Mouse (Mus musculus) hindlimb bud, embryonic 11.5 days (tissue): ENCODE data around the gene Hs3st4.

Source experiments
- DNase-seq: peaks from one replicate; pipeline ENCODE4 v3.0.0-alpha.2; 2012; ENCODE audit warnings: low read depth, low spot score; ENCODE audit errors: extremely low spot score

The Hs3st4 gene

DNA sequence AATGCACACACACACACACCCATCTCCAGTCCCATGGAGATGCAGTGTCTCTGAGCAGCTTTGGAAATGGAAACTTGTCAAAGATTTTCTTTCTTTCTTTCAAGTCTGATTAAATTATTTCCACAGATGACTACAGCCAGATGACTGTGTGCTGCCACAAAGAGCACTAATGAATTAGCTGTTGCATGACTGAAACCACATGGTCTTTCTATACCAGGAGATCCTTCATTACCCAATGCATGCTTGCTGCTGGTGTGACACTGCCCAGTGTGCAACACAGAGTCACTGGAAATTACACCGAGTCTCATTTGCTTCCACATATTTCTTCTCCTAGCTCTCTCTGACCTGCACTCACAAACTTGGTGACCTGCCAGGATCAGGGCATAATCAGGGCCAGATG, 353.0 kb downstream of the Hs3st4 start:
- DNase-seq = peak; percentile 42

- DNase-seq = no peak
These were observed 358.8 kb downstream of the Hs3st4 start for GRCm38 (mm10) chr7:124341510-124341909.

GRCm38 (mm10) chr7:124347218-124348017, 364.7 kb downstream of the Hs3st4 start:
- DNase-seq = no peak

DNA sequence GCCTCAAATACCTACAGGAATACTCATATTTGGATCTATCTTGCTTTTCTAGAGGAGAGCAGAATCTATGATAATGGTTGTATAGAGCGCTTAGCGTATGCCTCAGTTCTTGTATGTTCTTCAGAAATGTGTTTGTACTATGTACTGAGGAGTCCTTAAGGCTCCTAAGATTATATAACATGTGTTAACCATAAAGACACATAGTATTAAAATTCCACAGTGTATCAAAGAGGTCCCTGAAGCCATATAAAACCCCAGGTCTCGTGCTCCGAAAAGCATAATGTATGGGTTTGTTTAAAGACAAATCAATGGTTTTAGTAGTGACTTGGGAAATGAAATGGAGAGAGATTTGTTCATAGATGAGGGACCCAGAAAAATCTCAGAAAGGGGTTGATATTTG, 371.4 kb downstream of the Hs3st4 start:
- no peak for DNase-seq

DNA sequence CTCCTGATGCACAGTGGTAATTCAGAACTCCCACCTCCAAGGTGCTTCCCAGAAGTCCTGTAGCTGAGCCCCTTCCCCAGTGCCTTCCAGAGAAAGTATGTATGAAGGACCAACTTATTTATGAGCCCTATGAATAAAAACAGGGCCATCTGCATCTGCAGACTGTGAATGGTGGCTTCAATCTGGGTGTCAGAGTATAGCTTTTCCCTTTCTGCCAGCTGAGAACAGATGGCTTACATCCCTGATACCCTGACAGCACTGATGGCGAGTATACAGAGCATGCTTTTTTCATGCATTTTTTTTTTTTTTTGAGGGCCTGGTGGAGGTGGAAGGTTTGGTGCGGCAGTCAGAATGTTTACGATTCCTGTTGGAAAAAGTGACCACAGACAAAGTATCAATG, 375.4 kb downstream of the Hs3st4 start:
- DNase-seq = no peak

- no peak for DNase-seq
These were observed 377.2 kb downstream of the Hs3st4 start for GRCm38 (mm10) chr7:124359836-124360235.

DNA sequence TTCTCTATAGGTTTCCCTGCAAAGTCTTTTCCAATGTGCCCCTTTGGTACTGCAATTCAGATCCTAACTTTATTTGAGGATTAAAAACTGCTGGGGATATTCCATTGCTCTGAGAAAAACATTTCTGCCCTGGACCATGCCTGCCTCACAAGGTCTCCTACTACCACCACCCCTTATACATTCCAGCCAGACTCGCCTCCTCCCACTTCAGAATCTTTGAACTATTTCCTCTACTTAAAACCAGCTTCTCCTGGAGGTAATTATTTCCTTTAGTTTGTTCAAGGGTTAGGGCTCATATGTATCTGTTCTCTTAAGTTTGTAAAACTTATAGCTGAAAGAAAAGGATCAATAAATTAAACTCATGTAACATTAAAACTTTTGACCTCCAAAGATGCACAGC, 389.6 kb downstream of the Hs3st4 start:
- no peak for DNase-seq

GRCm38 (mm10) chr7:124372697-124373096, 390.0 kb downstream of the Hs3st4 start:
- no peak for DNase-seq

GRCm38 (mm10) chr7:124383489-124383888, 400.8 kb downstream of the Hs3st4 start:
- DNase-seq = peak; percentile 16

DNA sequence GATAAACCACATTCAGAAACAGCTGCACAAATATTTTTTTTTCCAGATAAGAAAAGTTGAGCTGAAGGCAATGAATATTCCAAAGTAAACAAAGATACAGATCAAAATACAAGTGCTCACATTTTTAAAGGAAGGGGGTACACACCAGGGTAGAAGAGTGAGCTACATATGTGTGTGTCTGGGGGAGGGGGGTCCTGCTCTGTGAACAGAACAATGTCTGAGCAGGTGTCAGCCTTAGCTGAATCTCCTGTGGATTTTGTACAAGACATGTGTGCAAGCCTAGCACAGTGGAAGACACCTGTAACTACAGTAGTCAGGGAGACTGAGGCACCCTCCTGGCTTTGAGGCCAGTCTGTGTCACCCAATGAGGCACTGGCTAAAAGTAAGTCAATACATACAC, 416.5 kb downstream of the Hs3st4 start:
- DNase-seq = no peak

- no peak for DNase-seq
These were observed 444.3 kb downstream of the Hs3st4 start for GRCm38 (mm10) chr7:124426951-124427350.
